Mouse (Mus musculus) stomach, embryonic 14.5 days (tissue): ENCODE results near the gene Gm37240. TPM values are rescaled to one million over a fixed set of nuclear protein-coding genes. Genes with fewer than 3 reads are reported as not detected.

ENCODE experiments used
- ATAC-seq: fragments of 200-750 bp; cut with Nextera tagmentation; 2 replicates; pipeline ENCODE4 v1.8.0; 2017; ENCODE audit warnings: low read depth, moderate TSS enrichment; ENCODE audit not compliant: insufficient number of reproducible peaks, insufficient read depth, low FRiP score
- H3K27ac ChIP-seq: fragments of 300-500 bp; sonication (generic); 2 replicates; pipeline ENCODE4 v1.5.1; 2014; ENCODE audit warnings: mild to moderate bottlenecking, low read length, moderate library complexity, mixed read lengths
- H3K27me3 ChIP-seq: fragments of 300-500 bp; sonication (generic); 2 replicates; pipeline ENCODE4 v1.6.1; 2014; ENCODE audit warnings: low read length, control low read depth, mixed read lengths; ENCODE audit not compliant: control insufficient read depth, insufficient read depth
- H3K36me3 ChIP-seq: fragments of 300-500 bp; sonication (generic); 2 replicates; pipeline ENCODE4 v1.6.1; 2014; ENCODE audit warnings: mild to moderate bottlenecking, control low read depth, low read length, moderate library complexity, mixed read lengths; ENCODE audit not compliant: control insufficient read depth, insufficient read depth
- H3K4me1 ChIP-seq: fragments of 300-500 bp; sonication (generic); 2 replicates; pipeline ENCODE4 v1.6.1; 2014; ENCODE audit warnings: low read length, control low read depth, mixed read lengths; ENCODE audit not compliant: control insufficient read depth, insufficient read depth
- H3K4me2 ChIP-seq: fragments of 300-500 bp; sonication (generic); replicated peaks from 2 replicates; pipeline ENCODE4 v1.6.1; 2014; ENCODE audit warnings: low read depth, low read length, control low read depth
- H3K4me3 ChIP-seq: fragments of 300-500 bp; sonication (generic); 2 replicates; pipeline ENCODE4 v1.5.1; 2014; ENCODE audit warnings: low read depth, low read length, control low read depth
- H3K9ac ChIP-seq: fragments of 300-500 bp; sonication (generic); replicated peaks from 2 replicates; pipeline ENCODE4 v1.6.1; 2014; ENCODE audit warnings: low read depth, mild to moderate bottlenecking, control low read depth, low read length, moderate library complexity, mixed read lengths
- H3K9me3 ChIP-seq: fragments of 300-500 bp; sonication (generic); 2 replicates; pipeline ENCODE4 v1.6.1; 2016; ENCODE audit warnings: low read depth, low read length, control low read depth; ENCODE audit not compliant: control insufficient read depth
- WGBS: fragments of 180-500 bp; shearing (Covaris S2); extraction: QIAGEN DNeasy Blood & Tissue Kit; methylation state at CpG from one replicate; pipeline ENCODE4 v1.1.7; 2014; 5-methylcytosine and 5-hydroxymethylcytosine counted together
- microRNA counts: library from miRNA; unstranded; fragments of <30 nt; microRNA quantifications from one replicate; lab custom pipeline; 2016
- microRNA-seq: library from miRNA; unstranded; fragments of <30 nt; microRNA quantifications from one replicate; pipeline ENCODE4, GENCODE M21; 2016
- polyA plus RNA-seq: library from polyadenylated mRNA; unstranded; fragments of >200 nt; fragmentation: Nextera tagmentation; extraction: Ambion mirVana; gene quantifications from 2 replicates; pipeline ENCODE4 v1.2.1, GENCODE M21; 2014

Gene Gm37240
- polyA plus RNA-seq, 1 experiment from 2014 or later, result 9.6 TPM

DNA sequence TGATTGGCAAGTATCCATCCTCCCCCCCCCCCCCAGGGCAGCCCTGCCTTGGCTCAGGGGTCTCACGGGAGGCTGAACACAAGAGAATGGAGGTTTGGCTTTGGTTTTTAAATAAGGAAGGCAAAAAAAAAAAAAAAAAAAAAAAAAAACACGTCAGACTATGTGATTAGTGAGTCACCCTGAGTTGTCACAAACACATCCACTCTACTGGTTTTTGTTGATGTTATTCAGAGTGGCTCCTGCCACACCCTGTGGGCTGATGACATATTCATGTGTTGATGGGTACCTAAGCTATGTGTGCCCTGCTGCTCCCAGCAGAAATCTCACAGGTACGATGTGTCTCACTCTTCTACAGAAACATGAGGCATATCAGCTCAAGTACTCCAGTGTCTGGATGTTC, 1436.7 kb downstream of the Gm37240 start:
- no peaks in the 10 kb centered on the region; the same call in 1 of the 2 replicates for H3K36me3 ChIP-seq
- no peaks in the 10 kb centered on the region for H3K27me3 ChIP-seq
- no peak for ATAC-seq
- no peak overlapping the region for H3K4me3 ChIP-seq
- no peak overlapping the region for H3K4me2 ChIP-seq
- no peak overlapping the region for H3K27ac ChIP-seq
- H3K4me1 ChIP-seq, result no peaks in the 10 kb centered on the region
- 62% methylated on average over 3 of the region's 3 CpGs for WGBS
- H3K9ac ChIP-seq, result no peak overlapping the region
- no peaks in the 10 kb centered on the region for H3K9me3 ChIP-seq

GRCm38 (mm10) chr3:84449015-84449414, 1438.3 kb downstream of the Gm37240 start:
- Histone ChIP-seq H3K9ac (no peak overlapping the region), H3K27me3 (no peaks in the 10 kb centered on the region), H3K27ac (no peak overlapping the region; the same call in 1 of the 2 replicates), H3K36me3 (no peaks in the 10 kb centered on the region; the same call in 1 of the 2 replicates), H3K4me2 (no peak overlapping the region), H3K4me1 (no peaks in the 10 kb centered on the region), H3K9me3 (no peaks in the 10 kb centered on the region), H3K4me3 (no peak overlapping the region)
- 74% methylated on average over 9 of the region's 9 CpGs for WGBS
- ATAC-seq, result no peak

DNA sequence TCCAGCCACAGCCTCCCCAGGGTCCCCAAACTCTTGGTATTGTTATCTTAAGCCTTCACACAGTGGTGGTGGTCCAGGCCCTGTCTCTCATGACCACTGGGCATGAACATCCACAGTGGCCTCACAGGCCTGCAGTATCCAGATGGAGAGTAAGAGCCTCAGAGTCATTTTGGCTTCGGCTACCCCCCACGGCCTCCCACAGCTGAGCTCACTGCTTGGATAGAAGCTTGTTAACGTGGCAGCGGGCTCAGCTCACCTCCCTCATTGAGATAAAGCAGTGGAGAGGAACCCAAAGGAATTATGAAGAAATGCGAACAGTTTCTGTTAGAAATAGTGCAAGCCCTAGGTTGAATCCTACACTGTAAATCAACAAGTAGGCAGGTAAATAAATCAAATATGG, 1439.5 kb downstream of the Gm37240 start:
- WGBS, result 71% methylated on average over 5 of the region's 5 CpGs

More for the DNA sequence above, 1439.5 kb downstream of the Gm37240 start:
- Histone ChIP-seq H3K36me3 (no peaks in the 10 kb centered on the region; the same call in 1 of the 2 replicates), H3K4me3 (no peak overlapping the region), H3K27me3 (no peaks in the 10 kb centered on the region), H3K4me1 (no peaks in the 10 kb centered on the region), H3K9me3 (no peaks in the 10 kb centered on the region), H3K27ac (no peak overlapping the region), H3K4me2 (no peak overlapping the region), H3K9ac (no peak overlapping the region)
- no peak for ATAC-seq

MicroRNAs within 50 kb of the gene (microRNA counts, 519-probe panel; counts per million panel counts)
- not detected for microRNA mmu-miR-466k (lab: Ali Mortazavi, UCI)

Small RNA genes within 50 kb of the gene (microRNA-seq; reads per million reads assigned to microRNA genes)
- not detected for gene Mir466k

Other genes starting within 250 kb of the Gm37240 start
- 3.8 and 4.3 TPM in 2 replicates for gene Fam160a1, start 70.2 kb downstream of the Gm37240 start, polyA plus RNA-seq
- gene Glt28d2, start within 50 bp of the Gm37240 start, polyA plus RNA-seq, result 2.5 and 3.2 TPM in 2 replicates
- gene Sh3d19, start 83.6 kb upstream of the Gm37240 start, polyA plus RNA-seq, result 48.1 and 48.2 TPM in 2 replicates
- 0.36 and 0.55 TPM in 2 replicates for gene Prss48, start 115.0 kb upstream of the Gm37240 start, polyA plus RNA-seq